Mouse (Mus musculus): ENCODE results near the gene Ctbs. TPM values are rescaled to one million over a fixed set of nuclear protein-coding genes. Genes with fewer than 3 reads are reported as not detected.

Gene Ctbs
- polyA plus RNA-seq, 1 experiment from 2014 or later = 6.4 TPM

- Histone ChIP-seq H3K9ac (peak overlapping the region; percentile 85), H3K27me3 (no peaks in the 10 kb centered on the region), H3K4me2 (peak overlapping the region; percentile 59), H3K36me3 (peaks cover 15% of the 10 kb centered on the region), H3K9me3 (no peaks in the 10 kb centered on the region), H3K27ac (replicated peaks) (peak overlapping the region; percentile 84; the same call in 1 of the 2 replicates), H3K4me3 (peak overlapping the region; percentile 72), H3K4me1 (replicated peaks) (peaks cover 31% of the 10 kb centered on the region)
- 11% methylated on average over 5 of the region's 5 CpGs for WGBS
- ATAC-seq (ENCODE audit: low read depth) = no peak
Observed at GRCm38 (mm10) chr3:146500810-146501201, 51.2 kb downstream of the Ctbs start.

- Histone ChIP-seq H3K4me3 (peak overlapping the region; percentile 72), H3K4me2 (peak overlapping the region; percentile 59), H3K27me3 (no peaks in the 10 kb centered on the region), H3K36me3 (peaks cover 22% of the 10 kb centered on the region), H3K27ac (replicated peaks) (no peak overlapping the region), H3K4me1 (replicated peaks) (peaks cover 31% of the 10 kb centered on the region), H3K9me3 (no peaks in the 10 kb centered on the region), H3K9ac (peak overlapping the region; percentile 85)
- WGBS = 65% methylated on average over 5 of the region's 5 CpGs
- no peak for ATAC-seq (ENCODE audit: low read depth)
Observed at GRCm38 (mm10) chr3:146501601-146502123, 52.1 kb downstream of the Ctbs start.

GRCm38 (mm10) chr3:146506711-146507110 lies 57.1 kb downstream of the Ctbs start:
- ATAC-seq (ENCODE audit: low read depth) = no peak
- 95% methylated on average over 7 of the region's 7 CpGs for WGBS
- no peak overlapping the region for H3K27ac ChIP-seq (replicated peaks)
- H3K4me1 ChIP-seq (replicated peaks) = peaks cover 18% of the 10 kb centered on the region
- H3K4me3 ChIP-seq = no peak overlapping the region
- H3K27me3 ChIP-seq = no peaks in the 10 kb centered on the region
- H3K4me2 ChIP-seq = no peak overlapping the region
- peaks cover 63% of the 10 kb centered on the region for H3K36me3 ChIP-seq
- no peaks in the 10 kb centered on the region for H3K9me3 ChIP-seq
- H3K9ac ChIP-seq = no peak overlapping the region

Other genes with a start within 250 kb of the Ctbs start
- gene Lpar3, start 228.8 kb upstream of the Ctbs start, polyA plus RNA-seq (2015; fragmentation: Nextera tagmentation; extraction: Ambion mirVana) = 0.92 and 1.5 TPM in 2 replicates
- 13.4 and 15.1 TPM in 2 replicates for gene Ssx2ip, start 45.2 kb upstream of the Ctbs start, polyA plus RNA-seq (2015; fragmentation: Nextera tagmentation; extraction: Ambion mirVana)
- gene Spata1, start 50.0 kb downstream of the Ctbs start, polyA plus RNA-seq (2015; fragmentation: Nextera tagmentation; extraction: Ambion mirVana) = 6.2 and 7.2 TPM in 2 replicates
- gene Gng5, start 50.0 kb downstream of the Ctbs start, polyA plus RNA-seq (2015; fragmentation: Nextera tagmentation; extraction: Ambion mirVana) = 547 and 548 TPM in 2 replicates
- gene Rpf1, start 71.6 kb downstream of the Ctbs start, polyA plus RNA-seq (2015; fragmentation: Nextera tagmentation; extraction: Ambion mirVana) = 53.3 and 54.2 TPM in 2 replicates
- gene Uox, start 120.6 kb downstream of the Ctbs start, polyA plus RNA-seq (2015; fragmentation: Nextera tagmentation; extraction: Ambion mirVana) = not detected in 2 replicates
- not detected in 2 replicates for gene Dnase2b, start 165.8 kb downstream of the Ctbs start, polyA plus RNA-seq (2015; fragmentation: Nextera tagmentation; extraction: Ambion mirVana)
- gene 4930503B20Rik, start 201.5 kb downstream of the Ctbs start, polyA plus RNA-seq (2015; fragmentation: Nextera tagmentation; extraction: Ambion mirVana) = not detected in 2 replicates
- 0.61 and 0.65 TPM in 2 replicates for gene Samd13, start 235.8 kb downstream of the Ctbs start, polyA plus RNA-seq (2015; fragmentation: Nextera tagmentation; extraction: Ambion mirVana)

All from neural tube, embryonic 13.5 days (tissue).